In the genomic region with DNA sequence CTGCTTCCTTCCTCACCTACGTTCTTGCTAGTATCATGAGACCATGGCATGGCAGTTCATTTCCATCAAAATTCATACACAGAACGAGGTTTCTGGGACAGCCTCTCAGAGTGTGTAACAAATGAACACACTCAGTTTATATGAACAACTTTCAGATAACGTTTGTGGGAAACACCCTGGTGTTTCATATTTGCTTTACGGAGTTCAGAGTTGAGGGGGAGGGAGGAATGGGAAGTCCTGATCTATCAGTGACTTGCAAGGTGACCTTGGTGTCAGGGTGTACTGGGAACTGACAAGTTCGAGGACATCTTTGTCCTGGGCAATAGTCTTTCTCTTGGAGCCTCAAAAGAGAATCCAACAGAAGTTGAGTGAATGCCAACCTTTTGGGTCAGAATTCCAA, we compare ENCODE assay signal across 24 mouse cellular contexts.
A peak's percentile ranks its signal among the peaks of the same experiment; 100 is the strongest.
DNase-seq lines count a peak whose midpoint lies in the region; ATAC-seq and TF ChIP-seq lines count a peak whose summit lies in the region.
"Had no signal": no experiment of that assay in that cellular context is flagged by ENCODE, and none has a peak within 500 bp of the region (broad histone marks: within the 10 kb centered on the region; RNA-seq: fewer than 3 reads in every experiment).

No protein-coding gene starts in this region.

- H3K4me2 ChIP-seq in intestine, embryonic 15.5 days (replicated peaks): no peak overlapping the region
- H3K4me2 ChIP-seq in intestine, postnatal 0 days (replicated peaks; ENCODE audit: low read depth): no peak overlapping the region
- peak overlapping the region; percentile 67 for H3K4me2 ChIP-seq in liver, embryonic 15.5 days
- H3K4me2 ChIP-seq: forebrain, embryonic 15.5 days; heart, embryonic 12.5 days; neural tube, embryonic 13.5 days; stomach, embryonic 15.5 days had no signal

- no peak overlapping the region for H3K9ac ChIP-seq in intestine, embryonic 15.5 days
- no peak overlapping the region for H3K9ac ChIP-seq in intestine, postnatal 0 days (ENCODE audit: low read depth, low read length)
- peak overlapping the region; percentile 60 for H3K9ac ChIP-seq in liver, embryonic 15.5 days
- H3K9ac ChIP-seq: forebrain, embryonic 15.5 days; heart, embryonic 12.5 days; neural tube, embryonic 13.5 days; stomach, embryonic 15.5 days had no signal

- H3K4me3 ChIP-seq in intestine, embryonic 15.5 days (replicated peaks): no peak overlapping the region
- H3K4me3 ChIP-seq in intestine, postnatal 0 days (ENCODE audit: low read depth, low read length): no peak overlapping the region
- peak overlapping the region; percentile 58 for H3K4me3 ChIP-seq in bone marrow, adult 2 months (replicated peaks; ENCODE audit: control insufficient read depth, low read depth, low read length)
- peak overlapping the region; percentile 76 for H3K4me3 ChIP-seq in erythroblast, embryonic 14.5 days (replicated peaks)
- H3K4me3 ChIP-seq in liver, embryonic 15.5 days (replicated peaks): peak overlapping the region; percentile 48
- H3K4me3 ChIP-seq: forebrain, embryonic 15.5 days; heart, embryonic 12.5 days; left cerebral cortex, adult 2 months; midbrain, embryonic 10.5 days; neural tube, embryonic 13.5 days; stomach, embryonic 15.5 days had no signal

- 0 out of 2 replicates have a peak, but pooled peaks have one; percentile 19 for ATAC-seq in intestine, embryonic 15.5 days
- no peak for ATAC-seq in intestine, postnatal 0 days
- peak; percentile 11 for ATAC-seq in liver, embryonic 15.5 days (ENCODE audit: insufficient read depth)
- ATAC-seq: forebrain, embryonic 15.5 days; hindbrain, postnatal 0 days had no signal

- DNase-seq in right cerebral cortex, postnatal 4 days: no peak
- DNase-seq in lung, postnatal 14 days: no peak
- no peak for DNase-seq in cerebellum, postnatal 36 days
- DNase-seq: adrenal gland, postnatal 25 days; cerebellum, adult 2 months; gastrocnemius, postnatal 25 days; kidney, adult 8-10 months; kidney, postnatal 14 days; left cerebral cortex, postnatal 4 days; lung, adult 2 months; right cerebral cortex, adult 18-20 months had no signal

- 67% methylated on average over 5 of the region's 5 CpGs for WGBS in intestine, embryonic 15.5 days
- WGBS in intestine, postnatal 0 days: 72% methylated on average over 5 of the region's 5 CpGs
- 54% methylated on average over 5 of the region's 5 CpGs for WGBS in bone marrow, adult 2 months
- 23% methylated on average over 5 of the region's 5 CpGs for WGBS in liver, embryonic 15.5 days (ENCODE audit: insufficient replicate concordance)

- H3K36me3 ChIP-seq in intestine, embryonic 15.5 days: no peaks in the 10 kb centered on the region
- no peaks in the 10 kb centered on the region for H3K36me3 ChIP-seq in intestine, postnatal 0 days (ENCODE audit: control insufficient read depth, insufficient read depth)
- H3K36me3 ChIP-seq in erythroblast, embryonic 14.5 days (ENCODE audit: control insufficient read depth): peaks cover 59% of the 10 kb centered on the region
- H3K36me3 ChIP-seq in liver, embryonic 15.5 days (replicated peaks): no peaks in the 10 kb centered on the region; the same call in 1 of the 2 replicates
- H3K36me3 ChIP-seq: forebrain, embryonic 15.5 days; heart, embryonic 12.5 days; midbrain, embryonic 10.5 days; neural tube, embryonic 13.5 days; stomach, embryonic 15.5 days had no signal

- no peak overlapping the region for H3K27ac ChIP-seq in intestine, embryonic 15.5 days
- H3K27ac ChIP-seq in intestine, postnatal 0 days (ENCODE audit: low read depth, low read length): no peak overlapping the region
- H3K27ac ChIP-seq in bone marrow, adult 2 months (ENCODE audit: control insufficient read depth, insufficient read depth, low read depth, low read length, poor library complexity): peak overlapping the region; percentile 89; the same call in 1 of the 2 replicates
- H3K27ac ChIP-seq in liver, embryonic 15.5 days (replicated peaks): peak overlapping the region; percentile 99
- H3K27ac ChIP-seq: forebrain, embryonic 15.5 days; hindbrain, postnatal 0 days; left cerebral cortex, adult 2 months; macrophage; midbrain, embryonic 10.5 days; neural tube, embryonic 13.5 days; stomach, embryonic 15.5 days had no signal

- no peaks in the 10 kb centered on the region for H3K4me1 ChIP-seq in intestine, embryonic 15.5 days (replicated peaks)
- H3K4me1 ChIP-seq in intestine, postnatal 0 days (replicated peaks; ENCODE audit: control insufficient read depth, insufficient read depth, low read length): no peaks in the 10 kb centered on the region
- peaks cover 3% of the 10 kb centered on the region for H3K4me1 ChIP-seq in bone marrow, adult 2 months (ENCODE audit: control insufficient read depth, insufficient read depth, low read length)
- H3K4me1 ChIP-seq in erythroblast, embryonic 14.5 days (ENCODE audit: control insufficient read depth): peaks cover 96% of the 10 kb centered on the region
- H3K4me1 ChIP-seq in liver, embryonic 15.5 days (replicated peaks): peaks cover 75% of the 10 kb centered on the region
- H3K4me1 ChIP-seq: stomach, embryonic 15.5 days had no signal

- no peaks in the 10 kb centered on the region for H3K9me3 ChIP-seq in intestine, embryonic 15.5 days
- no peaks in the 10 kb centered on the region for H3K9me3 ChIP-seq in intestine, postnatal 0 days (ENCODE audit: control insufficient read depth)
- peaks cover 2% of the 10 kb centered on the region; the same call in 1 of the 2 replicates for H3K9me3 ChIP-seq in erythroblast, embryonic 14.5 days (ENCODE audit: control insufficient read depth, low read length)
- H3K9me3 ChIP-seq in liver, embryonic 15.5 days (replicated peaks): no peaks in the 10 kb centered on the region
- H3K9me3 ChIP-seq: forebrain, embryonic 15.5 days; heart, embryonic 12.5 days; midbrain, embryonic 10.5 days; neural tube, embryonic 13.5 days; stomach, embryonic 15.5 days had no signal

- TF ChIP-seq POLR2A in bone marrow, adult 2 months (IDR thresholded peaks at IDR 0.05; ENCODE audit: borderline replicate concordance, control insufficient read depth, low read depth, low read length): no peak

- no peaks in the 10 kb centered on the region for H3K27me3 ChIP-seq in intestine, embryonic 15.5 days (replicated peaks)
- no peaks in the 10 kb centered on the region for H3K27me3 ChIP-seq in intestine, postnatal 0 days (replicated peaks; ENCODE audit: control insufficient read depth, insufficient read depth, low read length)
- no peaks in the 10 kb centered on the region for H3K27me3 ChIP-seq in erythroblast, embryonic 14.5 days (ENCODE audit: control insufficient read depth)
- no peaks in the 10 kb centered on the region for H3K27me3 ChIP-seq in liver, embryonic 15.5 days
- H3K27me3 ChIP-seq: heart, embryonic 12.5 days; stomach, embryonic 15.5 days had no signal

- TF ChIP-seq CTCF in intestine, postnatal 0 days (IDR thresholded peaks at IDR 0.05; ENCODE audit: low read depth): no peak
- no peak for TF ChIP-seq CTCF in bone marrow, adult 2 months (IDR thresholded peaks at IDR 0.05; ENCODE audit: control insufficient read depth, insufficient read depth, low read length)

Comparison
In these comparisons a context has a peak if more than half of its experiments do, and no peak if none do; other contexts are left out.
1. H3K27ac ChIP-seq: peak in bone marrow, adult 2 months (single experiment) and liver, embryonic 15.5 days (single experiment); none in intestine, embryonic 15.5 days (single experiment) and intestine, postnatal 0 days (single experiment).
2. H3K4me3 ChIP-seq: peak in bone marrow, adult 2 months (single experiment), erythroblast, embryonic 14.5 days (single experiment) and liver, embryonic 15.5 days (single experiment); none in intestine, embryonic 15.5 days (single experiment) and intestine, postnatal 0 days (single experiment).